Mouse (Mus musculus): ENCODE results near the gene Btbd9.
"Not testable (repeated sequence)": the region's sequence is repeated elsewhere in the genome, so short reads cannot be mapped to it uniquely, and the experiment has no call there.

The Btbd9 gene

DNA sequence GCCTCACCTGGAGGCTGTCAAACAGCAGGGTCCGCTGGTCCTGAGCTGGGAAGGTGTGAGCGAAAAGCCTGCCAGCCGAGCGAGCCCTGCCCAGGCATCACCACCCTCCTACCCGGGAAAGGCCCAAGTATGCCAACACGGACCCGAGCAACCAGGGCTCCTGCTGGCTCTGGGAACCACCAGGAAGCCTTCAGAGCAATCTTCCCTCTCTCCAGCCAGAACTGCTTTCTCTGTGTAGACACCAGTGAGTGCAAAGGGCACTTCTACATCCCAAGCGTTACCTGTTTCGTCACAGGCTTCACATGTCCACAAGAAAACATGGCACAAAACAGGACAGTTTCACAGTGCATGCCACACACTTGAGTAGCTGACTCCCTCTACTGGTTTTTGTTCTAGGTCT is 63.3 kb downstream of the Btbd9 start:
- no peak for DNase-seq (ENCODE audit: low read depth, low spot score)

DNA sequence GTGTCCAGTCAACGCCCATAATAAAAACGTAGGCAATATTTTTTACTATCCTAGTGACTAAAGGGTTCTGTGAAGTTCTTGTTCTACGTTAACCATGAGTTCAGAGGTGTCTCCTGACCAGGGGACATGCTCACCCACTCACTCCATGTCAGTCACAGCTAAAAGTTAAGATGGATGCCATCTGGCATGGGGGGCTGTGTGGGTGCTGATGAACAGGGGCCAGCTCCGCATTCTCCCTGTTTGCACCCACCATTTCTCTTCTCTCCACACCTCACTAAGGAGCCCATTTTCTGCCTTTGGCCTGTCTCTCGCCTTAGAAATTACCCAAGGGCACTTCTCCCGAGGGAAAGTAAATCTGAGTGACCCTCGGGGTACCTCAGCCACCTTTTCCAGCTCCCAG is 63.8 kb downstream of the Btbd9 start:
- no peak for DNase-seq (ENCODE audit: low read depth, low spot score)

GRCm38 (mm10) chr17:30512007-30512406 is 64.3 kb downstream of the Btbd9 start:
- no peak for DNase-seq (ENCODE audit: low read depth, low spot score)

DNA sequence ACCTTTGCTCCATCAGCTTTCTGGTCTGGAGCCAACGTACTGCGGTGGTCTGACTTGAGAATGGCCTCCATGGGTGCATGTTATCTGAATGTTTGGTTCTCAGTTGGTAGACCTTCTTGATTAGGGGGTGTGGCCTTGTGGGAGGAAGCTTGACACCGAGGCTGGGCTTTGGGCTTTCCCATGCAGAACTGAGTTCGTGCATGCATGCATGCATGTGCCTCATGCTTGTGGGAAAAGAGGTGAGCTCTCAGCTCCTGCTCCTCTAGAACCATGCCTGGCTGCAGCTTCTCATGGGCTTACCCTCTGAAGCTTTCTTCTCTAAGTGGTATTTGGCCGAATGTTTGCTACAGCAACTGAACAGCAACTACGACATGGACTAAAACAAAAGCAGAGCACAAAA is 64.9 kb downstream of the Btbd9 start:
- no peak for DNase-seq (ENCODE audit: low read depth, low spot score)

DNA sequence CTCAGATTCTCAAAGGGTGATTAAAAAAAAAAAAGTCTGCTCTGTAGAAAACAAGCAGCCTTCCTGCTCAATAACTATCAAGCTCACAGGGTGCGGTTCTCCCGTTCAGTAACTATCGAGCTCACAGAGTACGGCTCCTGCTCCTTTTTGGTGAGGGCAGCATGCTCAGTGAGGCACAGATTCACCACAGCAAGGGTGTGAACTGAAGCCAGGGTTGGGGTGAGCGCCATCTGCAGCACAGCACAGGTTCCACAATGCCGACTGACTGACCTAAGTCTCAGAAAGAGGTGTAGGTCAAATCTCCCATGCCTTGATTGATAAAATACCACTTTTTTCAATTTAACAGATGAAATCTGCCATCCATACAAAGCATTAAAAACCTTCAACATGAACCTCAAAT is 66.1 kb downstream of the Btbd9 start:
- no peak for DNase-seq (ENCODE audit: low read depth, low spot score)

DNA sequence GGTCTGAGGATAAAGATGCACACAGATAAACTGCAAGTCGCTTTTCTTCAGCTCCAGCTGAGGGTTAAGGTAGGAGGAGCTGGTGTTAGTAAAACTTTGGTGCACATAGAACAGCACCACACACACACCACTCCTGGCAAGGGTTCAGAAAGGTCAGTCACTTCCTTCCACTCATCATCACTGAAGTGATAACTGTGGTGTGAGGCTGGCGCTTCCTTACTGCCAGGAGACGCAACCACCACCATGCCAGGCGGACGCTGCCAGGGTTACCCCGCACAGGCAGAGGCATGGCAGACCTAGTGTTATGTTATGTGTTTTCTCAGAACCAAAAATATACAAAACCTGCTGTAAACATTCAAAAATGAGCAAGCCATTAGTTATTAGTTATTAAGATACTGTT is 66.6 kb downstream of the Btbd9 start:
- DNase-seq (ENCODE audit: low read depth, low spot score) = no peak

DNA sequence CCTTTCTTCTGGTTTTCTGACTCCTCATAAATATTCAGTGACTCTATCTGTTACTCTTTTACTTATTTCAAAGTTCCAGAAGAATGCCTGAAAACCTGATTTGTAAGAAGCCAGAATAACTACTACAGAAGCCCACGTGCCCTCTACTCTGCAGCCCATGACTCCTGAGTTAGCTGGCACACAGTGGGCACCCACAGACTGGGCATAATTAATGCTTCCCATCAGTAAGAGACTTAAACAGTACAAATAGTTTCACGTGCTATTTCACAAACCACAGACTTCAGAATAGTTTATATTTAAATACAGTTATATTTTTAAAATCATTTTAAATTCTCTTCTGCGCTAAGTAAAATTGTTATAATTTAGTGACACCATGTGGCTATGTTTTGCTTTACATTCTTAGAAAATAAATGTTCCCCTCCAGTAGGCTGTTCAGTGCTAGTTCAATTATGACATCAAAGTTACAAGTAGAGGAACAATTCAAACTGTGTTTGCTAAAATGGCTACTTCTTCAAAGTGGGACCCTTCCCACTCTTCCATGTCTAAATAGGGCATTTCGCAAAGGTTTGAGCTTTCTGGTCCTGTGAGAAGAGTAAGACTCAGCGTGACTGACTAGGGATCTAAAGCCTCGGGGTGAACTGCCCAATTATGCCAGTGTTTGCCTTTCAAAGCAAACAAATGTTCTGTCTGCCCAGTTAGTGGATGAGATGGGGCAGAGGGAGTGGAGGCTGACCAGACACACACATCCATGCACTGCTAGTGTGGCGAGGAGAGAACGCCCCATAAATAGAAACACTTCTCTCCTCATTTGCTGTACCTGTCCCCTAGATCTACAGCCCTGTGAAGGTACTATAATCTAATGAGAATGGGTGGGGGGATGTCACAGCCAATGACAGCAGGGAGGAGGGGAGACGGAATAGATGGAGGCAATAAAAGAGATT is 68.4 kb downstream of the Btbd9 start:
- no peak for DNase-seq (ENCODE audit: low read depth, low spot score)

DNA sequence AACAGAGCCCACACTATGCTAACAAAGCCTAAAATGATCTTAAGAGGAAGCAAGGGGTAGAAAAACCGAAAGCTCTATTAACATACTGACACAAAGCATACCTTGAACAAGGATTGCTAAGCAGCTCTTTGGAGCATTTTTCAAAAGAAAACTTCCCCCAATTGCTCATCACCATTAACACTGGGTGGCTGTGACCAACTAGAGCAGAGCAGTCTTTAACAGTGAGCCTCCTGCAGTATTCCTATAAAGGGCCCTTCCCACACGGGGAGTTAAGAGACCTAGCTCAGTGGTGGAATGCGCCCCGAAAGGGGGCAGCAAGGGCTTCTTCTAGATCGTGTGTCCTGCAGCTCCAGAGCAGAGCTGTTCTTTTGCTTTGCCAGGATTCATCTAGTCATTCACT is 69.4 kb downstream of the Btbd9 start:
- no peak for DNase-seq (ENCODE audit: low read depth, low spot score)

- DNase-seq (ENCODE audit: low read depth, low spot score) = not testable (repeated sequence)
Measured at GRCm38 (mm10) chr17:30499541-30499940, 76.7 kb downstream of the Btbd9 start.

DNA sequence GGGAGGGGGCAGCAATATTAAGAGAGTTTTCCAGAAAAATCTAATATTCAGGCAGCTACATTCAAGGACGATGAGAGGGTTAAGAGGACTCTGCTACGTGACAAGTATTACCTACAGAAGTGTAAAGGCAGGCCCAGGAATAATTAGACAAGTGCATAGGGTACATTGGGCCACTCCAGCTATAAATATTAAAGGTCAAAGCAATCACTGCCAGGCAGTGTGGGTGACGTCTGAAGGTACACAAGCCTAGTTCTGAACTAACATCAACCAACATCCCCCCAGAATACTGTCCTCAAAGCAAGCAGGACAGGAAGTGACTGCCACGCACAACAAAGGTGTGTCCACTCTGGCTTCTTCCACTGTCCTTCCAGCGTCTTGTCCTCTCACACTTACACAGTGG is 77.5 kb downstream of the Btbd9 start:
- no peak for DNase-seq (ENCODE audit: low read depth, low spot score)

GRCm38 (mm10) chr17:30498376-30498719 is 77.9 kb downstream of the Btbd9 start:
- peak; percentile 76 for DNase-seq (ENCODE audit: low read depth, low spot score)

DNA sequence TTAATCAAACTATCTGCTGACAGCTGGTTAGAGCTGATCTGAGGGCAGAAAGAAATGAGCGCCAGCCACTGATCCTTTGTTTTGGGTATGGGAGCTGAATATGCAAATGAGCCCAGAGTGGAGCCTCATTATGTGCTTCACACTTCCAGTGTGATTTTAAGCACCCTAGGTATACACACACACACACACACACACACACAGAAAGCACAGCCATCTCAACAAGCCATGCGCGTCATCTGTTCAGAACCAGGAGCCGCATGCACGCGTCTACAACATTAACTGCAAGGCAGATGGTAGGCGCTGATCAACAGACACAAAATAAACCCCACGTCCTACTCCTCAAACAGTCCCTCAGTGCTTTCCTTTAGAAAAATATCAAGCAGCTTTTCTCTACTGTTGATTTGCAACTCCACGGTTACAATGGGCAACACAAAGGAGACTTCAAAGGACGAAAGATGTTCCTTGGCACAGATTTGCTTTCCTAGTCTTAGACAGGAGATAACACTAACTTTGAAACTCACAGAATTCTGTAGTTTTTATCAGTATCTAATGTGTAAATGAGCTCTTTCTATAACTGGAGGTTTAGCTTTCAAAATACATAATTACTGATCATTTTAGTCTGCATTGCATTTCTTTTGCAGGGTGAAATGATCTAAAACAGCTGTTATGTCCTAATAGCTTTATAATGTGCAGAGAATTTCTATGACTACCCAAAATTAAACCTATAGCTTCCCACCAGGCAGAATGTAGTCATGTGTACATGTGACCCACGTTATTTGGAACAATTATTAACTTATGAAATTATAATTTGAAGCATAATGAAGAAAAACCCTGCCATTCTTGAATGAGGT is 78.5 kb downstream of the Btbd9 start:
- peak; percentile 41 for DNase-seq (ENCODE audit: low read depth, low spot score)

DNA sequence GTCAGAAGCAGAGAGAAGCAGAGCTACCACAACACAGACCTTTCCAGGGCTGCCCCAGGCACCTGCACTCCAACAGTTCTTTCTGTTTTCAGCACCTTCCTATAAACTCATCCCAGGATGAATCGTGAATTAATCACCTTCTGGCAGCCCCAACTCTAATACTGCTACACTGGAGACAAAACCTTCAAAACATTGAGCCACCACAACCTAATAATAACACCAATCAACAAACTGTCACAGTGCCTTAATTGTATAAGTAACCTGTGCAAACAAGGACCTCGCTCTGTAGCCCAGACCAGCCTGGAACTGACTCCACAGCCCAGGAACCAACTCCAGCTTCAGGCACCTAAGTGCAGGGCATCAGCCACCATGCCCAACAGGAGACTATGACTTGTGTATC is 80.7 kb downstream of the Btbd9 start:
- no peak for DNase-seq (ENCODE audit: low read depth, low spot score)

DNA sequence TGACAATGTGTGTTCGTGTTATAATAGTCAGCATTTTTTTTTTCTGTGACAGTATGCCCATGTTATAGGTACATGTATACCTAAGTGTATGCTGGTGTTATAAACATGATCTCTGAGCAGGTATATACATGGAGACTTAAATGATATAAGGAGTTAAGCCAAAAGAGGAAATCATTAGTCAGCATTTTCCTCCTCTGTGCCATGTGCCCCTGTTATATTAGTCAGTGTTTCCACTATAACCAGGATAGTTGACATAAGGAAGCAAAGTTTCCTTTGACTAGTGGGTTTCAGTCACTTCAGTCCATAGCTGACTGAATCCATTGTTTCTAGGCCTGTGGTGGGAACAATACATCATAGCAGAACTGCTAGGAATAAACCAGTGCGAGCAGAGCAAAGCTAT is 81.1 kb downstream of the Btbd9 start:
- no peak for DNase-seq (ENCODE audit: low read depth, low spot score)

GRCm38 (mm10) chr17:30493481-30493880 is 82.8 kb downstream of the Btbd9 start:
- DNase-seq (ENCODE audit: low read depth, low spot score) = no peak

DNA sequence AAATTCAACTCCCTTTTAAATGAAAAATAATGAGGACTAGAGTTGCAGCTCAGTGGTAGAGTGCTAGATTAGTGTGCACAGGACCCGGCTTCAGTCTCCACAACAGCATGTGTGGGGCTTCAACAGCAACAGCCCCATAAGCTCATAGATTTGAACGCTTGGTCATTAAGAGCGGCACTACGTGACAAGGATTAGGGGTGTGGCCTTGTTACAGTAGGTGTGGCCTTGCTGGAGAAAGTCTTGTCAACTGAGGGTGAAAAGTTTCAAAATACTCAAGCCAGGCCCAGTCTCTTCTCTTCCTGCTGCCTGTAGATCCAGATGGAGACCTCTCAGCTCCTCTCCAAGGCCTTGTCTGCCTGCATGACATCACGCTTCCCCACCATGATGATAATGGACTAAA is 84.1 kb downstream of the Btbd9 start:
- DNase-seq (ENCODE audit: low read depth, low spot score) = no peak

GRCm38 (mm10) chr17:30491601-30492000 is 84.7 kb downstream of the Btbd9 start:
- no peak for DNase-seq (ENCODE audit: low read depth, low spot score)

DNA sequence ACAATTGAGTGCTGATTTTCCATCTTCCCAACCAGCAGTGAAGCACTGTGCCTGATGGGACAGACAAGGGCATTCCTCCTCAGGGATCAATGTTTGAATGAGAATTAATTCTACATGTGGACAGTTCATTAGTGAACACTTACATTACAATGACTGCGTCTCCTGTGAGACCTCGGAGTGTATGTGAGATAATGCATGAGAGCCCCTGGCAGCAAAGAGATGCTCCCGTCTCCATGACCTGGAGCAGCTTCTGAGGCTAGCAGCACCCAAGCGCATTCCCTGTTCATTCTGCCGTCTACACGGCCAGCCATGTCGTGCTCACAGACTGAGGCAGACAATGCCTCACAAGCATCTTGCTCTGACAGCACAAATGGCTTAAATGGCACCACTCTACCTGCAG is 85.7 kb downstream of the Btbd9 start:
- DNase-seq (ENCODE audit: low read depth, low spot score) = no peak

DNA sequence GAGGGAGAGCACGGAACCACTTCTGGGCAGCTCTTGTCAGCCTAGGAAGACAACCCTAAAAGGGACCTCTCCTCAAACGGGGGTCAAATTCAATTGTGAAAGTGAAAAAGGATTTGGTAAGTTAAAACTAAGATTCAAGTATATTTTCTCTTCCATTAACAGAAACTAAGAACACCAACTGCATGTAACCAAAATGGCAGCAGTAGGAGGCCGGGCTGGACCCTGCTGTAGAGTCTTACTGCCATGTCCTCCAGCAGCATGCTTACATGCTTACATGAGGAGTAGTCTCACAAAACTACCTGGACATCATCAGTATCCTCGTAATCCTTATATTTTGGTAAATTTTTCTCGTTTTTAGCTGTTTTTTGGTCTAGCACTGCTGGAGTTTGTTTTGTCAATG is 86.2 kb downstream of the Btbd9 start:
- DNase-seq (ENCODE audit: low read depth, low spot score) = no peak

DNA sequence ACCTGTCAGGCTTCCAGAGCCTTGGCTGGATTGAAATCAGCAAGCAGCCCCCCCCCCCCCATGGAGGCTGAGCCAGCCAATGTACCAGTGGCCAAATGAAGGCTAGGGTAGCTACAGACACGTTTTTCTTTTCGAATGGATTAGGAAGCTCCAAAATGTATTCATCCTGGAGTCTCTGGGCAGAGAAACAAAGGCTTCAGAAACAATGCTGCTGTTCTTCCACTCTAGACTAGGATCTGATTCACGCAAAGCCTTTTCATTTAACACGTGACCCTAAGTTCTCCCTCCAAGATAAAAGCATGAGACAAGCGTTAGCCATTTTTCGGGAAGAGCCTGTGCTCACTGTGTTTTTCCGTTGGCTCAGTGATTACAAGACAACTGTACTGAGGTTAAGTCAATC is 86.7 kb downstream of the Btbd9 start:
- DNase-seq (ENCODE audit: low read depth, low spot score) = no peak

GRCm38 (mm10) chr17:30487695-30488094 is 88.6 kb downstream of the Btbd9 start:
- no peak for DNase-seq (ENCODE audit: low read depth, low spot score)

GRCm38 (mm10) chr17:30485067-30485854 is 91.0 kb downstream of the Btbd9 start:
- no peak for DNase-seq (ENCODE audit: low read depth, low spot score)

Measured in mesoderm, embryonic 11.5 days (tissue).